Mouse (Mus musculus): ENCODE measurements at regions not wholly inside any gene's neighbourhood (a gene's known extent, or its start where the extent isn't known, plus 50 kb on each side); places are given as distances from the start of the nearest gene placed in this dataset.

GRCm38 (mm10) chr13:69867296-69868065 lies 65.3 kb downstream of the Med10 start:
- TF ChIP-seq CTCF (IDR thresholded peaks at IDR 0.05; ENCODE audit: extremely low read depth, insufficient read depth, low read length) (no peak), POLR2A (IDR thresholded peaks at IDR 0.05; ENCODE audit: extremely low read depth, insufficient read depth, low read length) (no peak)

Measured in cortical plate, adult 2 months (tissue).